In genomic region chr16:48613783-48614182, GRCm38 (mm10) we compare ENCODE assay signal across 32 mouse cellular contexts.
A peak's percentile ranks its signal among the peaks of the same experiment; 100 is the strongest.
DNase-seq lines count a peak whose midpoint lies in the region; ATAC-seq lines count a peak whose summit lies in the region.
"Had no signal": no experiment of that assay in that cellular context is flagged by ENCODE, and none has a peak within 500 bp of the region (broad histone marks: within the 10 kb centered on the region; RNA-seq: fewer than 3 reads in every experiment).

No protein-coding gene starts in this region.

- no peak overlapping the region for H3K4me3 ChIP-seq in forebrain, embryonic 12.5 days (replicated peaks)
- H3K4me3 ChIP-seq in forebrain, embryonic 16.5 days (replicated peaks; ENCODE audit: low read length), result no peak overlapping the region
- H3K4me3 ChIP-seq in lung, embryonic 15.5 days, result no peak overlapping the region
- H3K4me3 ChIP-seq: embryonic facial prominence, embryonic 12.5 days; gastrocnemius, adult 2 months; heart, embryonic 13.5 days; hindbrain, embryonic 10.5 days; hindbrain, embryonic 15.5 days; liver, embryonic 12.5 days; midbrain, embryonic 12.5 days; myocyte; neural tube, embryonic 12.5 days had no signal

- no peaks in the 10 kb centered on the region for H3K9me3 ChIP-seq in forebrain, embryonic 12.5 days
- no peaks in the 10 kb centered on the region for H3K9me3 ChIP-seq in forebrain, embryonic 16.5 days (ENCODE audit: control insufficient read depth, low read length)
- H3K9me3 ChIP-seq in lung, embryonic 15.5 days, result no peaks in the 10 kb centered on the region
- H3K9me3 ChIP-seq: embryonic facial prominence, embryonic 12.5 days; heart, embryonic 13.5 days; hindbrain, embryonic 10.5 days; hindbrain, embryonic 15.5 days; liver, embryonic 12.5 days; midbrain, embryonic 12.5 days; neural tube, embryonic 12.5 days had no signal

- no peak overlapping the region for H3K27ac ChIP-seq in forebrain, embryonic 12.5 days
- no peak overlapping the region for H3K27ac ChIP-seq in forebrain, embryonic 16.5 days (ENCODE audit: low read length)
- no peak overlapping the region for H3K27ac ChIP-seq in lung, embryonic 15.5 days
- H3K27ac ChIP-seq: embryonic facial prominence, embryonic 12.5 days; gastrocnemius, adult 2 months; heart, embryonic 13.5 days; hindbrain, embryonic 10.5 days; hindbrain, embryonic 15.5 days; liver, embryonic 12.5 days; midbrain, embryonic 12.5 days; neural tube, embryonic 12.5 days had no signal

- 0 out of 2 replicates have a peak, but pooled peaks have one; percentile 9 for ATAC-seq in forebrain, embryonic 12.5 days (ENCODE audit: low FRiP score)
- ATAC-seq in forebrain, embryonic 16.5 days, result no peak
- 0 out of 2 replicates have a peak, but pooled peaks have one; percentile 11 for ATAC-seq in lung, embryonic 15.5 days (ENCODE audit: borderline replicate concordance, extremely low read depth, low FRiP score, low TSS enrichment)
- ATAC-seq: inflammation-experienced regulatory T-cells, adult 6 months; liver, embryonic 12.5 days; liver, postnatal 0 days had no signal

- H3K4me2 ChIP-seq in forebrain, embryonic 12.5 days, result no peak overlapping the region
- no peak overlapping the region for H3K4me2 ChIP-seq in forebrain, embryonic 16.5 days (ENCODE audit: low read length)
- H3K4me2 ChIP-seq in lung, embryonic 15.5 days, result no peak overlapping the region
- H3K4me2 ChIP-seq: embryonic facial prominence, embryonic 12.5 days; heart, embryonic 13.5 days; hindbrain, embryonic 15.5 days; liver, embryonic 12.5 days; midbrain, embryonic 12.5 days; neural tube, embryonic 12.5 days had no signal

- DNase-seq in lung, postnatal 10 days, result no peak
- peak; percentile 83 for DNase-seq in ES-CJ7 (ENCODE audit: low read depth, low spot score)
- peak; percentile 31 for DNase-seq in forelimb bud, embryonic 11.5 days (ENCODE audit: low read depth, low spot score)
- no peak for DNase-seq in left cerebral cortex, postnatal 10 days (ENCODE audit: extremely low spot score in 1 of 2, low spot score in 2 of 2)
- DNase-seq: adrenal gland, postnatal 10 days; cerebellum, adult 11 months; cerebellum, adult 9-10 months; cerebellum, postnatal 36 days; embryo, embryonic 11 days; gastrocnemius, adult 2 months; gastrocnemius, postnatal 36 days; heart, postnatal 10 days; kidney, adult 11 months; kidney, postnatal 14 days; layer of hippocampus, adult 9-11 months; liver, postnatal 0 days; right cerebral cortex, adult 18-20 months; spleen, adult 18-20 months; thymus, postnatal 14 days had no signal

- 50% methylated on average over 1 of the region's 1 CpGs for WGBS in forebrain, embryonic 12.5 days
- WGBS in forebrain, embryonic 16.5 days, result 36% methylated on average over 1 of the region's 1 CpGs
- WGBS in lung, embryonic 15.5 days, result 36% methylated on average over 1 of the region's 1 CpGs

- H3K36me3 ChIP-seq in forebrain, embryonic 12.5 days (replicated peaks), result no peaks in the 10 kb centered on the region
- H3K36me3 ChIP-seq in forebrain, embryonic 16.5 days (ENCODE audit: control insufficient read depth, insufficient read depth), result no peaks in the 10 kb centered on the region
- H3K36me3 ChIP-seq in lung, embryonic 15.5 days, result no peaks in the 10 kb centered on the region
- H3K36me3 ChIP-seq: embryonic facial prominence, embryonic 12.5 days; heart, embryonic 13.5 days; hindbrain, embryonic 10.5 days; hindbrain, embryonic 15.5 days; liver, embryonic 12.5 days; midbrain, embryonic 12.5 days; neural tube, embryonic 12.5 days had no signal

- H3K4me1 ChIP-seq in forebrain, embryonic 12.5 days, result no peaks in the 10 kb centered on the region
- no peaks in the 10 kb centered on the region for H3K4me1 ChIP-seq in forebrain, embryonic 16.5 days (replicated peaks; ENCODE audit: control insufficient read depth, insufficient read depth, low read length)
- H3K4me1 ChIP-seq in lung, embryonic 15.5 days, result no peaks in the 10 kb centered on the region; the same call in 1 of the 2 replicates
- H3K4me1 ChIP-seq: embryonic facial prominence, embryonic 12.5 days; heart, embryonic 13.5 days; hindbrain, embryonic 10.5 days; hindbrain, embryonic 15.5 days; liver, embryonic 12.5 days; midbrain, embryonic 12.5 days; neural tube, embryonic 12.5 days had no signal

- no peaks in the 10 kb centered on the region for H3K27me3 ChIP-seq in forebrain, embryonic 12.5 days
- H3K27me3 ChIP-seq in forebrain, embryonic 16.5 days (replicated peaks; ENCODE audit: control insufficient read depth, insufficient read depth, low read length), result no peaks in the 10 kb centered on the region
- no peaks in the 10 kb centered on the region for H3K27me3 ChIP-seq in lung, embryonic 15.5 days
- H3K27me3 ChIP-seq: CH12.LX; embryonic facial prominence, embryonic 12.5 days; heart, embryonic 13.5 days; hindbrain, embryonic 15.5 days; liver, embryonic 12.5 days; midbrain, embryonic 12.5 days; neural tube, embryonic 12.5 days had no signal

- H3K9ac ChIP-seq in forebrain, embryonic 12.5 days, result no peak overlapping the region
- H3K9ac ChIP-seq in forebrain, embryonic 16.5 days (replicated peaks; ENCODE audit: low read depth, low read length), result no peak overlapping the region
- no peak overlapping the region for H3K9ac ChIP-seq in lung, embryonic 15.5 days
- H3K9ac ChIP-seq: embryonic facial prominence, embryonic 12.5 days; heart, embryonic 13.5 days; hindbrain, embryonic 15.5 days; liver, embryonic 12.5 days; liver, postnatal 0 days; midbrain, embryonic 12.5 days; neural tube, embryonic 12.5 days had no signal

- intact Hi-C loops in left cerebral cortex, postnatal 10 days (cut with DNase I), result no loop called here

Comparison
In these comparisons a context has a peak if more than half of its experiments do, and no peak if none do; other contexts are left out.
1. DNase-seq: peak in ES-CJ7 (single experiment) and forelimb bud, embryonic 11.5 days (single experiment); none in lung, postnatal 10 days (single experiment) and left cerebral cortex, postnatal 10 days (0 of 2).